Mouse (Mus musculus): Measurements from ENCODE around the gene 3110082I17Rik. TPM values are rescaled to one million over a fixed set of nuclear protein-coding genes. Genes with fewer than 3 reads are reported as not detected.

Gene 3110082I17Rik
- polyA plus RNA-seq, 1 experiment from 2014 or later: 10.5 TPM

GRCm38 (mm10) chr5:139442962-139443361, 17.4 kb downstream of the 3110082I17Rik start:
- H3K36me3 ChIP-seq (ENCODE audit: control insufficient read depth, insufficient read depth): no peaks in the 10 kb centered on the region
- 65% methylated on average over 4 of the region's 4 CpGs for WGBS (ENCODE audit: insufficient replicate concordance)

GRCm38 (mm10) chr5:139442428-139442827, 17.9 kb downstream of the 3110082I17Rik start:
- 78% methylated on average over 12 of the region's 12 CpGs for WGBS (ENCODE audit: insufficient replicate concordance)
- Histone ChIP-seq H3K36me3 (ENCODE audit: control insufficient read depth, insufficient read depth) (no peaks in the 10 kb centered on the region), H3K9ac (ENCODE audit: low read depth, low read length) (no peak overlapping the region), H3K27ac (ENCODE audit: low read length) (no peak overlapping the region), H3K4me2 (ENCODE audit: low read depth, low read length) (no peak overlapping the region), H3K4me3 (ENCODE audit: low read depth, low read length) (no peak overlapping the region), H3K9me3 (replicated peaks; ENCODE audit: control insufficient read depth, low read length) (no peaks in the 10 kb centered on the region), H3K4me1 (ENCODE audit: control insufficient read depth, low read depth, low read length) (no peaks in the 10 kb centered on the region; the same call in 1 of the 2 replicates), H3K27me3 (ENCODE audit: control insufficient read depth, insufficient read depth, low read depth, low read length) (no peaks in the 10 kb centered on the region)
- no peak for ATAC-seq (ENCODE audit: low read depth)

More at GRCm38 (mm10) chr5:139442962-139443361, 17.4 kb downstream of the 3110082I17Rik start:
- Histone ChIP-seq H3K9ac (ENCODE audit: low read depth, low read length) (no peak overlapping the region), H3K27ac (ENCODE audit: low read length) (no peak overlapping the region), H3K4me1 (ENCODE audit: control insufficient read depth, low read depth, low read length) (no peaks in the 10 kb centered on the region; the same call in 1 of the 2 replicates), H3K4me3 (ENCODE audit: low read depth, low read length) (no peak overlapping the region), H3K4me2 (ENCODE audit: low read depth, low read length) (no peak overlapping the region), H3K27me3 (ENCODE audit: control insufficient read depth, insufficient read depth, low read depth, low read length) (no peaks in the 10 kb centered on the region), H3K9me3 (replicated peaks; ENCODE audit: control insufficient read depth, low read length) (no peaks in the 10 kb centered on the region)
- ATAC-seq (ENCODE audit: low read depth): no peak

GRCm38 (mm10) chr5:139441726-139442018, 18.7 kb downstream of the 3110082I17Rik start:
- Histone ChIP-seq H3K27ac (ENCODE audit: low read length) (no peak overlapping the region), H3K4me3 (ENCODE audit: low read depth, low read length) (no peak overlapping the region), H3K36me3 (ENCODE audit: control insufficient read depth, insufficient read depth) (no peaks in the 10 kb centered on the region), H3K4me1 (ENCODE audit: control insufficient read depth, low read depth, low read length) (no peaks in the 10 kb centered on the region; the same call in 1 of the 2 replicates), H3K27me3 (ENCODE audit: control insufficient read depth, insufficient read depth, low read depth, low read length) (no peaks in the 10 kb centered on the region), H3K9ac (ENCODE audit: low read depth, low read length) (no peak overlapping the region), H3K9me3 (replicated peaks; ENCODE audit: control insufficient read depth, low read length) (no peaks in the 10 kb centered on the region), H3K4me2 (ENCODE audit: low read depth, low read length) (no peak overlapping the region)
- WGBS (ENCODE audit: insufficient replicate concordance): 85% methylated on average over 2 of the region's 2 CpGs
- no peak for ATAC-seq (ENCODE audit: low read depth)

GRCm38 (mm10) chr5:139440926-139441725, 19.2 kb downstream of the 3110082I17Rik start:
- no peaks in the 10 kb centered on the region for H3K36me3 ChIP-seq (ENCODE audit: control insufficient read depth, insufficient read depth)

GRCm38 (mm10) chr5:139440451-139440850, 19.9 kb downstream of the 3110082I17Rik start:
- 90% methylated on average over 5 of the region's 5 CpGs for WGBS (ENCODE audit: insufficient replicate concordance)
- Histone ChIP-seq H3K4me1 (ENCODE audit: control insufficient read depth, low read depth, low read length) (no peaks in the 10 kb centered on the region; the same call in 1 of the 2 replicates), H3K36me3 (ENCODE audit: control insufficient read depth, insufficient read depth) (no peaks in the 10 kb centered on the region), H3K9me3 (replicated peaks; ENCODE audit: control insufficient read depth, low read length) (no peaks in the 10 kb centered on the region), H3K4me3 (ENCODE audit: low read depth, low read length) (no peak overlapping the region), H3K9ac (ENCODE audit: low read depth, low read length) (no peak overlapping the region), H3K4me2 (ENCODE audit: low read depth, low read length) (no peak overlapping the region), H3K27me3 (ENCODE audit: control insufficient read depth, insufficient read depth, low read depth, low read length) (no peaks in the 10 kb centered on the region), H3K27ac (ENCODE audit: low read length) (no peak overlapping the region)
- no peak for ATAC-seq (ENCODE audit: low read depth)

More at GRCm38 (mm10) chr5:139440926-139441725, 19.2 kb downstream of the 3110082I17Rik start:
- Histone ChIP-seq H3K27me3 (ENCODE audit: control insufficient read depth, insufficient read depth, low read depth, low read length) (no peaks in the 10 kb centered on the region), H3K9ac (ENCODE audit: low read depth, low read length) (no peak overlapping the region), H3K27ac (ENCODE audit: low read length) (no peak overlapping the region), H3K4me3 (ENCODE audit: low read depth, low read length) (no peak overlapping the region), H3K9me3 (replicated peaks; ENCODE audit: control insufficient read depth, low read length) (no peaks in the 10 kb centered on the region), H3K4me1 (ENCODE audit: control insufficient read depth, low read depth, low read length) (no peaks in the 10 kb centered on the region; the same call in 1 of the 2 replicates), H3K4me2 (ENCODE audit: low read depth, low read length) (no peak overlapping the region)
- ATAC-seq (ENCODE audit: low read depth): no peak
- 86% methylated on average over 11 of the region's 11 CpGs for WGBS (ENCODE audit: insufficient replicate concordance)

GRCm38 (mm10) chr5:139438440-139438839, 21.9 kb downstream of the 3110082I17Rik start:
- H3K36me3 ChIP-seq (ENCODE audit: control insufficient read depth, insufficient read depth): no peaks in the 10 kb centered on the region
- 78% methylated on average over 12 of the region's 12 CpGs for WGBS (ENCODE audit: insufficient replicate concordance)
- no peak overlapping the region for H3K9ac ChIP-seq (ENCODE audit: low read depth, low read length)
- H3K27ac ChIP-seq (ENCODE audit: low read length): no peak overlapping the region
- no peak overlapping the region for H3K4me2 ChIP-seq (ENCODE audit: low read depth, low read length)
- no peak overlapping the region for H3K4me3 ChIP-seq (ENCODE audit: low read depth, low read length)
- H3K4me1 ChIP-seq (ENCODE audit: control insufficient read depth, low read depth, low read length): no peaks in the 10 kb centered on the region; the same call in 1 of the 2 replicates
- ATAC-seq (ENCODE audit: low read depth): no peak
- H3K9me3 ChIP-seq (replicated peaks; ENCODE audit: control insufficient read depth, low read length): no peaks in the 10 kb centered on the region
- no peaks in the 10 kb centered on the region for H3K27me3 ChIP-seq (ENCODE audit: control insufficient read depth, insufficient read depth, low read depth, low read length)

- ATAC-seq (ENCODE audit: low read depth): no peak
- no peaks in the 10 kb centered on the region; the same call in 1 of the 2 replicates for H3K4me1 ChIP-seq (ENCODE audit: control insufficient read depth, low read depth, low read length)
- no peaks in the 10 kb centered on the region for H3K36me3 ChIP-seq (ENCODE audit: control insufficient read depth, insufficient read depth)
- H3K27ac ChIP-seq (ENCODE audit: low read length): no peak overlapping the region
- no peak overlapping the region for H3K9ac ChIP-seq (ENCODE audit: low read depth, low read length)
- H3K4me2 ChIP-seq (ENCODE audit: low read depth, low read length): no peak overlapping the region
- no peak overlapping the region for H3K4me3 ChIP-seq (ENCODE audit: low read depth, low read length)
- 72% methylated on average over 4 of the region's 4 CpGs for WGBS (ENCODE audit: insufficient replicate concordance)
- H3K27me3 ChIP-seq (ENCODE audit: control insufficient read depth, insufficient read depth, low read depth, low read length): no peaks in the 10 kb centered on the region
- H3K9me3 ChIP-seq (replicated peaks; ENCODE audit: control insufficient read depth, low read length): no peaks in the 10 kb centered on the region
Observed at GRCm38 (mm10) chr5:139437769-139438168, 22.6 kb downstream of the 3110082I17Rik start.

- no peak overlapping the region for H3K27ac ChIP-seq (ENCODE audit: low read length)
- H3K36me3 ChIP-seq (ENCODE audit: control insufficient read depth, insufficient read depth): no peaks in the 10 kb centered on the region
- ATAC-seq (ENCODE audit: low read depth): no peak
- H3K9ac ChIP-seq (ENCODE audit: low read depth, low read length): no peak overlapping the region
- H3K4me1 ChIP-seq (ENCODE audit: control insufficient read depth, low read depth, low read length): no peaks in the 10 kb centered on the region; the same call in 1 of the 2 replicates
- H3K27me3 ChIP-seq (ENCODE audit: control insufficient read depth, insufficient read depth, low read depth, low read length): no peaks in the 10 kb centered on the region
- no peaks in the 10 kb centered on the region for H3K9me3 ChIP-seq (replicated peaks; ENCODE audit: control insufficient read depth, low read length)
- H3K4me2 ChIP-seq (ENCODE audit: low read depth, low read length): no peak overlapping the region
- no peak overlapping the region for H3K4me3 ChIP-seq (ENCODE audit: low read depth, low read length)
- 65% methylated on average over 8 of the region's 8 CpGs for WGBS (ENCODE audit: insufficient replicate concordance)
Observed at GRCm38 (mm10) chr5:139434940-139435339, 25.4 kb downstream of the 3110082I17Rik start.

GRCm38 (mm10) chr5:139433842-139434568, 26.3 kb downstream of the 3110082I17Rik start:
- no peak overlapping the region for H3K27ac ChIP-seq (ENCODE audit: low read length)
- H3K9ac ChIP-seq (ENCODE audit: low read depth, low read length): no peak overlapping the region
- H3K4me1 ChIP-seq (ENCODE audit: control insufficient read depth, low read depth, low read length): no peaks in the 10 kb centered on the region; the same call in 1 of the 2 replicates
- H3K4me2 ChIP-seq (ENCODE audit: low read depth, low read length): no peak overlapping the region
- no peaks in the 10 kb centered on the region for H3K9me3 ChIP-seq (replicated peaks; ENCODE audit: control insufficient read depth, low read length)
- no peak for ATAC-seq (ENCODE audit: low read depth)
- H3K36me3 ChIP-seq (ENCODE audit: control insufficient read depth, insufficient read depth): no peaks in the 10 kb centered on the region
- no peaks in the 10 kb centered on the region for H3K27me3 ChIP-seq (ENCODE audit: control insufficient read depth, insufficient read depth, low read depth, low read length)
- 56% methylated on average over 9 of the region's 9 CpGs for WGBS (ENCODE audit: insufficient replicate concordance)
- H3K4me3 ChIP-seq (ENCODE audit: low read depth, low read length): no peak overlapping the region
